Comparison of ENCODE assay signal across 7 mouse cellular contexts in genomic region chr9:66975239-66975645, GRCm38 (mm10). TPM values are rescaled to one million over a fixed set of nuclear protein-coding genes. Genes with fewer than 3 reads are reported as not detected.
DNase-seq lines count a peak whose midpoint lies in the region; ATAC-seq lines count a peak whose summit lies in the region.

TSS of gene Lactb (minus strand) at chr9:66975484.

- peak; percentile 98 for ATAC-seq in intestine, embryonic 15.5 days

- peak within 1 kb of the TSS; percentile 82 for H3K4me2 ChIP-seq in intestine, embryonic 15.5 days (replicated peaks)

- peak within 1 kb of the TSS; percentile 74 for H3K9ac ChIP-seq in intestine, embryonic 15.5 days

- H3K27me3 ChIP-seq in intestine, embryonic 15.5 days (replicated peaks), result no peaks in the 10 kb centered on the region
- peaks cover 7% of the 10 kb centered on the region; the same call in 1 of the 2 replicates for H3K27me3 ChIP-seq in midbrain, embryonic 10.5 days (ENCODE audit: low read depth, poor library complexity, severe bottlenecking)

- H3K27ac ChIP-seq in intestine, embryonic 15.5 days, result peak within 1 kb of the TSS; percentile 90
- peak within 1 kb of the TSS; percentile 84 for H3K27ac ChIP-seq in midbrain, embryonic 10.5 days (replicated peaks)

- 1% methylated on average over 32 of the region's 32 CpGs for WGBS in intestine, embryonic 15.5 days
- WGBS in midbrain, embryonic 10.5 days, result under 1% methylated on average over 31 of the region's 32 CpGs

- no peaks in the 10 kb centered on the region for H3K9me3 ChIP-seq in intestine, embryonic 15.5 days
- H3K9me3 ChIP-seq in midbrain, embryonic 10.5 days (replicated peaks), result no peaks in the 10 kb centered on the region

- H3K4me1 ChIP-seq in intestine, embryonic 15.5 days (replicated peaks), result no peaks in the 10 kb centered on the region
- H3K4me1 ChIP-seq in midbrain, embryonic 10.5 days, result peaks cover 12% of the 10 kb centered on the region

- DNase-seq in adrenal gland, adult (ENCODE audit: inconsistent age in 2 of 2, low spot score in 1 of 2), result peak; percentile 95 to 97
- DNase-seq in embryo, embryonic 10.5 days (ENCODE audit: low spot score), result peak; percentile 94
- peak; percentile 95 for DNase-seq in gastrocnemius, postnatal 25 days
- DNase-seq in left cerebral cortex, postnatal 25 days (ENCODE audit: low spot score in 2 of 2), result peak; percentile 92 to 98
- peak; percentile 95 for DNase-seq in midbrain, embryonic 10.5 days (ENCODE audit: low spot score)
- DNase-seq in right cerebral cortex, postnatal 4 days, result peak; percentile 96

- no peaks in the 10 kb centered on the region for H3K36me3 ChIP-seq in intestine, embryonic 15.5 days
- H3K36me3 ChIP-seq in midbrain, embryonic 10.5 days, result peaks cover 9% of the 10 kb centered on the region

- intact Hi-C loops in left cerebral cortex, postnatal 25 days (cut with DNase I), result loop anchor here (1.0 to 5.0 kb wide), 4 partner anchors 29 to 657 kb away; partner anchors contain the start of genes Rab8b and Rps27l

- peak within 1 kb of the TSS; percentile 94 for H3K4me3 ChIP-seq in intestine, embryonic 15.5 days (replicated peaks)
- H3K4me3 ChIP-seq in midbrain, embryonic 10.5 days, result peak within 1 kb of the TSS; percentile 83

RNA-seq across cellular contexts. Expression of gene Lactb, which starts in this region (rescaled TPM):
- total RNA-seq in gastrocnemius, postnatal 25 days (2021), result 10 to 100 TPM; 17.8 to 19.5 TPM
- polyA plus RNA-seq in intestine, embryonic 15.5 days (2015; fragmentation: Nextera tagmentation; extraction: Ambion mirVana), result 7.2 and 8.2 TPM in 2 replicates
- total RNA-seq in left cerebral cortex, postnatal 25 days (2021), result 10 to 100 TPM; 18.7 to 20.5 TPM
- 8.2 and 9.6 TPM in 2 replicates for polyA plus RNA-seq in midbrain, embryonic 10.5 days (2016; fragmentation: Nextera tagmentation; extraction: Ambion mirVana)

Comparison
In these comparisons a context has a peak if more than half of its experiments do, and no peak if none do; other contexts are left out.
1. Peak in every context shown above with its lines: DNase-seq, ATAC-seq, H3K4me3 ChIP-seq and H3K27ac ChIP-seq.